2 mouse cellular contexts compared by ENCODE assay signal in the genomic region with DNA sequence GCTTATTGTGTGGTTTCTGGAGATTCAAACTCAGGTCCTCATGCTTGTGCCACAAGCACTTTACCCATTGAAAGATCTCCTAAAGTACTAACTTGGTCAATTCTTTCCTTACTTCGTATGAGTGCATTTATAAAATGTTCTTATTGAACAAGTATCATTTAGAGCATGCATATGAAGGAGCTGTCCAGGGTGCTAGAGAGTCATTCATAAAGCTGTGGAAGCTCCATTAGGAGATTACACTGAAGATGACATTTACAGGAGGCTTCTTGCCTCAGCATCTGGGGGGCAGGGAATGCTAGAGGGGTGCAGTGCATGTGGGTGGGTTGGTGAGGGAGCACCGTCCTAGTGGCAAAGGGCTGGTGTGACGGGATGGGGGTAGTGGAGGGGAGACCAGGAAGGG.
TF ChIP-seq lines count a peak whose summit lies in the region.

No protein-coding gene starts in this region.

TF ChIP-seq in CH12.LX, 34 proteins besides CTCF, POLR2A, EP300 and RAD21 (continued from another document):
- TF ChIP-seq UBTF (IDR thresholded peaks at IDR 0.05; ENCODE audit: low read depth, low read length) (no peak), PAX5 (IDR thresholded peaks at IDR 0.05; ENCODE audit: low read length) (no peak), USF1 (IDR thresholded peaks at IDR 0.05; ENCODE audit: low read depth, low read length) (no peak)

TF ChIP-seq in MEL, 35 proteins besides CTCF, POLR2A, EP300 and RAD21 (continued from another document):
- TF ChIP-seq UBTF (IDR thresholded peaks at IDR 0.05; ENCODE audit: borderline replicate concordance, insufficient read depth, low read depth, low read length) = no peak
